Mouse (Mus musculus): Measurements from ENCODE around the gene Krt81. TPM values are rescaled to one million over a fixed set of nuclear protein-coding genes. Genes with fewer than 3 reads are reported as not detected.

Gene Krt81
- polyA plus RNA-seq, 2 experiments: not detected

GRCm38 (mm10) chr15:101494203-101494602 is 30.7 kb upstream of the Krt81 start:
- Histone ChIP-seq H3K27me3 (ENCODE audit: control insufficient read depth, insufficient read depth, low read length) (no peaks in the 10 kb centered on the region), H3K9me3 (ENCODE audit: control insufficient read depth, low read length) (no peaks in the 10 kb centered on the region), H3K4me2 (ENCODE audit: low read depth) (no peak overlapping the region), H3K9ac (replicated peaks) (no peak overlapping the region), H3K4me3 (ENCODE audit: insufficient read depth in 1 of 2, low read depth in 2 of 2, low read length in 2 of 2) (no peak overlapping the region), H3K36me3 (replicated peaks; ENCODE audit: control insufficient read depth, insufficient read depth, low read depth) (no peaks in the 10 kb centered on the region), H3K27ac (no peak overlapping the region), H3K4me1 (replicated peaks; ENCODE audit: control insufficient read depth in 2 of 2, insufficient read depth in 2 of 2, low read length in 1 of 2) (no peaks in the 10 kb centered on the region)
- 19% methylated on average over 1 of the region's 1 CpGs for WGBS (ENCODE audit: insufficient replicate concordance)
- no peak for ATAC-seq (ENCODE audit: insufficient read depth)
- no peak for DNase-seq (ENCODE audit: low read depth in 3 of 3, low spot score in 3 of 3)
- TF ChIP-seq EP300 (IDR thresholded peaks at IDR 0.05; ENCODE audit: low read depth) (no peak), CTCF (IDR thresholded peaks at IDR 0.05; ENCODE audit: low read depth) (no peak)

DNA sequence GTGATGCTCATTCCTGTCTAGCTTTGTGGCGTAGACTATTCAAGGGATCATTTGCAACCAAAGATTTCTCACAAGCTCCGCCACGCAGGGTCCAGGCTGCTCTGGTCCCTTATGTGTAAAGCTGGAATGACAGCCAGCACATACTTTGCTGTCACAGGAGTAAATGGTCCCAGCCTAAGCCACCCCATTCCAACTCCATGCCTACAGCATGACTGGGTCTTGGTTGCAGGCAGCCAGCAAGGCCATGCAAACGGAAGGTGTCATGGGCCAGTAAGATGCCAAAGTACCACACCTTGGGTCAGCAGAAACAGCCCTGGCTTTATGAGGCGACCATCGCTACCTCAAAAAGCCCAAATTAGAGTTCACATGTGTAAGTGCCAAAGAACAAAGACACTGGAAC is 30.2 kb upstream of the Krt81 start:
- Histone ChIP-seq H3K4me3 (ENCODE audit: insufficient read depth in 1 of 2, low read depth in 2 of 2, low read length in 2 of 2) (no peak overlapping the region), H3K27me3 (ENCODE audit: control insufficient read depth, insufficient read depth, low read length) (no peaks in the 10 kb centered on the region), H3K27ac (no peak overlapping the region), H3K4me2 (ENCODE audit: low read depth) (no peak overlapping the region), H3K36me3 (replicated peaks; ENCODE audit: control insufficient read depth, insufficient read depth, low read depth) (no peaks in the 10 kb centered on the region), H3K9ac (replicated peaks) (no peak overlapping the region), H3K4me1 (replicated peaks; ENCODE audit: control insufficient read depth in 2 of 2, insufficient read depth in 2 of 2, low read length in 1 of 2) (no peaks in the 10 kb centered on the region), H3K9me3 (ENCODE audit: control insufficient read depth, low read length) (no peaks in the 10 kb centered on the region)
- no peak for ATAC-seq (ENCODE audit: insufficient read depth)
- no peak for DNase-seq (ENCODE audit: low read depth in 3 of 3, low spot score in 3 of 3)
- 66% methylated on average over 6 of the region's 6 CpGs for WGBS (ENCODE audit: insufficient replicate concordance)
- TF ChIP-seq EP300 (IDR thresholded peaks at IDR 0.05; ENCODE audit: low read depth) (no peak), CTCF (IDR thresholded peaks at IDR 0.05; ENCODE audit: low read depth) (no peak)

- H3K27me3 ChIP-seq (ENCODE audit: control insufficient read depth, insufficient read depth, low read length): no peaks in the 10 kb centered on the region
- no peak overlapping the region for H3K4me2 ChIP-seq (ENCODE audit: low read depth)
- H3K36me3 ChIP-seq (replicated peaks; ENCODE audit: control insufficient read depth, insufficient read depth, low read depth): no peaks in the 10 kb centered on the region
- H3K27ac ChIP-seq: no peak overlapping the region
- no peak for DNase-seq (ENCODE audit: low read depth in 3 of 3, low spot score in 3 of 3)
- no peak overlapping the region for H3K9ac ChIP-seq (replicated peaks)
- WGBS (ENCODE audit: insufficient replicate concordance): 29% methylated on average over 8 of the region's 8 CpGs
- no peak overlapping the region for H3K4me3 ChIP-seq (ENCODE audit: insufficient read depth in 1 of 2, low read depth in 2 of 2, low read length in 2 of 2)
- H3K9me3 ChIP-seq (ENCODE audit: control insufficient read depth, low read length): no peaks in the 10 kb centered on the region
- TF ChIP-seq CTCF (IDR thresholded peaks at IDR 0.05; ENCODE audit: low read depth) (no peak), EP300 (IDR thresholded peaks at IDR 0.05; ENCODE audit: low read depth) (no peak)
- no peaks in the 10 kb centered on the region for H3K4me1 ChIP-seq (replicated peaks; ENCODE audit: control insufficient read depth in 2 of 2, insufficient read depth in 2 of 2, low read length in 1 of 2)
- ATAC-seq (ENCODE audit: insufficient read depth): no peak
Observed at GRCm38 (mm10) chr15:101492718-101493117, 29.2 kb upstream of the Krt81 start.

- no peak within 1 kb of the TSS for H3K9ac ChIP-seq (replicated peaks)
- H3K27me3 ChIP-seq (ENCODE audit: control insufficient read depth, insufficient read depth, low read length): no peaks in the 10 kb centered on the region
- no peaks in the 10 kb centered on the region for H3K36me3 ChIP-seq (replicated peaks; ENCODE audit: control insufficient read depth, insufficient read depth, low read depth)
- TF ChIP-seq EP300 (IDR thresholded peaks at IDR 0.05; ENCODE audit: low read depth): no peak
- no peaks in the 10 kb centered on the region for H3K9me3 ChIP-seq (ENCODE audit: control insufficient read depth, low read length)
- WGBS (ENCODE audit: insufficient replicate concordance): 65% methylated on average over 6 of the region's 6 CpGs
- H3K4me1 ChIP-seq (replicated peaks; ENCODE audit: control insufficient read depth in 2 of 2, insufficient read depth in 2 of 2, low read length in 1 of 2): no peaks in the 10 kb centered on the region
- ATAC-seq (ENCODE audit: insufficient read depth): no peak
- H3K27ac ChIP-seq: no peak within 1 kb of the TSS
- no peak within 1 kb of the TSS for H3K4me3 ChIP-seq (ENCODE audit: insufficient read depth in 1 of 2, low read depth in 2 of 2, low read length in 2 of 2)
- H3K4me2 ChIP-seq (ENCODE audit: low read depth): no peak within 1 kb of the TSS
- no peak for DNase-seq (ENCODE audit: low read depth in 3 of 3, low spot score in 3 of 3)
Observed at GRCm38 (mm10) chr15:101491431-101491830, 27.9 kb upstream of the Krt81 start, which contains the start of gene Krt83. Gene Krt83, minus strand, starts transcription at chr15:101491512.

DNA sequence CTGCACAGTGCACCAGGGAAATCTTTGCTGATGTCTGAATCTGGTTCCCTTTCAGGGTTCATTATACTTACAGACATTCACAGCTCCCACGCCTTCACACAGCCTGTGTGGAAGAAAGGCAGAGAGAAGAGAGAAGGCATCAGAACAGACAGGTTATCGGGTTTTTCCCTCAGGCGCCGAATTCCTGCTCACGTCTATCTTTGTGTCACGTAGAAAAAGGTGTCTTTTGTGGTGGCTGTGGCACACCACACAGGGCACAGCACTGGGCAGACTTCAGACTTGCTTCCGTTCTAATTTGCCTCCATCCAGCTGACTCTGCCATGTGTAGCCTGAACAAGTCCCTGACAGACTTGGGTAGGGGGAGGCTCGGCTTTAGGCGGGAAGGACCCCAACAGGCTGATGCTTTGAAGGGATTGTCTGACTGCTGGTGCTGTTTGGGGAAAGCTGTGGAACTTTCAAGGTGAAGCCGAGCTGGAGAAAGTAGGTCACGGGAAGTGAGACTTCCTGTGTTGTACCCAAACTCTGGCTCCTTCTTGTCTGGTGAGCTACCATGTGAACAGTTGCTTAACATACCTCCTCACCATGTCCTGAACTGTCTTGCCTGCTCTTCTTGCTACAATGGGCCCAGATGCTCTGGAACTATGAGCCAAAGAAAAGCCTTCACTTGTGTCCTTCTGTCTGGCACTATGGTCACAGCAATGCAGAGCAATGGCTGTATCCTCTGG is 22.5 kb upstream of the Krt81 start:
- ATAC-seq (ENCODE audit: insufficient read depth) (no peak), DNase-seq (ENCODE audit: low read depth in 3 of 3, low spot score in 3 of 3) (no peak)
- no peaks in the 10 kb centered on the region for H3K27me3 ChIP-seq (ENCODE audit: control insufficient read depth, insufficient read depth, low read length)
- no peak overlapping the region for H3K9ac ChIP-seq (replicated peaks)
- H3K4me1 ChIP-seq (replicated peaks; ENCODE audit: control insufficient read depth in 2 of 2, insufficient read depth in 2 of 2, low read length in 1 of 2): no peaks in the 10 kb centered on the region
- no peaks in the 10 kb centered on the region for H3K36me3 ChIP-seq (replicated peaks; ENCODE audit: control insufficient read depth, insufficient read depth, low read depth)
- H3K27ac ChIP-seq: no peak overlapping the region
- H3K4me3 ChIP-seq (ENCODE audit: insufficient read depth in 1 of 2, low read depth in 2 of 2, low read length in 2 of 2): no peak overlapping the region
- H3K9me3 ChIP-seq (ENCODE audit: control insufficient read depth, low read length): no peaks in the 10 kb centered on the region
- no peak overlapping the region for H3K4me2 ChIP-seq (ENCODE audit: low read depth)
- 52% methylated on average over 11 of the region's 11 CpGs for WGBS (ENCODE audit: insufficient replicate concordance)
- TF ChIP-seq CTCF (IDR thresholded peaks at IDR 0.05; ENCODE audit: low read depth) (no peak), EP300 (IDR thresholded peaks at IDR 0.05; ENCODE audit: low read depth) (no peak)
